Mouse (Mus musculus) lung, embryonic 16.5 days (tissue): ENCODE results near the gene Gm49395. TPM values are rescaled to one million over a fixed set of nuclear protein-coding genes. Genes with fewer than 3 reads are reported as not detected.

Experiments
- ATAC-seq: fragments of 200-750 bp; cut with Nextera tagmentation; 2 replicates; pipeline ENCODE4 v1.8.0; 2017; ENCODE audit warnings: low read depth, mild to moderate bottlenecking, moderate library complexity
- H3K27ac ChIP-seq: fragments of 300-500 bp; sonication (generic); 2 replicates; pipeline ENCODE4 v1.5.1; 2014; ENCODE audit warnings: mild to moderate bottlenecking, control low read depth, low read length
- H3K27me3 ChIP-seq: fragments of 300-500 bp; sonication (generic); 2 replicates; pipeline ENCODE4 v1.6.1; 2014; ENCODE audit warnings: low read depth, low read length, mixed read lengths; ENCODE audit not compliant: control insufficient read depth, insufficient read depth
- H3K36me3 ChIP-seq: fragments of 300-500 bp; sonication (generic); 2 replicates; pipeline ENCODE4 v1.6.1; 2014; ENCODE audit warnings: low read length; ENCODE audit not compliant: control insufficient read depth, insufficient read depth
- H3K4me1 ChIP-seq: fragments of 300-500 bp; sonication (generic); replicated peaks from 2 replicates; pipeline ENCODE4 v1.6.1; 2014; ENCODE audit warnings: low read length, mixed read lengths; ENCODE audit not compliant: control insufficient read depth, insufficient read depth
- H3K4me2 ChIP-seq: fragments of 300-500 bp; sonication (generic); 2 replicates; pipeline ENCODE4 v1.6.1; 2014; ENCODE audit warnings: low read depth, low read length, control low read depth
- H3K4me3 ChIP-seq: fragments of 300-500 bp; sonication (generic); 2 replicates; pipeline ENCODE4 v1.5.1; 2014; ENCODE audit warnings: mild to moderate bottlenecking, low read length, control low read depth
- H3K9ac ChIP-seq: fragments of 300-500 bp; sonication (generic); 2 replicates; pipeline ENCODE4 v1.6.1; 2014; ENCODE audit warnings: low read length, control low read depth
- H3K9me3 ChIP-seq: fragments of 300-500 bp; sonication (generic); 2 replicates; pipeline ENCODE4 v1.6.1; 2016; ENCODE audit warnings: low read length; ENCODE audit not compliant: control insufficient read depth
- WGBS: fragments of 180-500 bp; shearing (Covaris S2); extraction: QIAGEN DNeasy Blood & Tissue Kit; methylation state at CpG from one replicate; pipeline ENCODE4 v1.1.7; 2014; 5-methylcytosine and 5-hydroxymethylcytosine counted together
- polyA plus RNA-seq: library from polyadenylated mRNA; unstranded; fragments of >200 nt; fragmentation: Nextera tagmentation; extraction: Ambion mirVana; gene quantifications from 2 replicates; pipeline ENCODE4 v1.2.1, GENCODE M21; 2015

The Gm49395 gene
- polyA plus RNA-seq, 1 experiment from 2014 or later, result 7.6 TPM

DNA sequence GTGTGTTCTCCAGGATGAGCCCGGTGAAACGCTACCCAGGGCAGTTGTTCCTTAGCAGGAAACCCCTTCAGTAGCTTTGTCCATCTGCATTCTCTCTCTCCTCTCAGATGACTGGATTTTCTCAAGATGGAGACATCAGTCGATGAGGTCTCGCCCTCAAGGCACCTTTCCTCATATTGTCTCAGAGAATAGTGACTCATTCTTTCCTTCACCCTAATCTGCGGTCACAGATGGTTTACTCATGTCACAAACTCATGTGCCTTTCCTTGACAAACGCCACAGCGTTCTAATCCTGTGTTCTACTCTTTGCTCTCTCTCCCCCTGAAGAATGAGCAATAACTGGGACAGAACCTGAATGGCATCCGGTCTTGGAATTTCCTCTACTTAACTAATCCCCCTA lies 5.7 kb upstream of the Gm49395 start:
- no peak overlapping the region for H3K9ac ChIP-seq
- 83% methylated on average over 8 of the region's 8 CpGs for WGBS
- no peak for ATAC-seq
- no peaks in the 10 kb centered on the region for H3K27me3 ChIP-seq
- H3K4me1 ChIP-seq, result peaks cover 3% of the 10 kb centered on the region; the same call in 1 of the 2 replicates
- H3K36me3 ChIP-seq, result no peaks in the 10 kb centered on the region
- H3K9me3 ChIP-seq, result peaks cover 3% of the 10 kb centered on the region; the same call in 1 of the 2 replicates
- H3K27ac ChIP-seq, result no peak overlapping the region
- H3K4me2 ChIP-seq, result no peak overlapping the region
- no peak overlapping the region for H3K4me3 ChIP-seq

GRCm38 (mm10) chr13:115106183-115106582 lies 4.5 kb upstream of the Gm49395 start:
- no peak overlapping the region for H3K9ac ChIP-seq
- ATAC-seq, result no peak
- peaks cover 3% of the 10 kb centered on the region; the same call in 1 of the 2 replicates for H3K9me3 ChIP-seq
- H3K27me3 ChIP-seq, result no peaks in the 10 kb centered on the region
- H3K4me2 ChIP-seq, result no peak overlapping the region
- H3K4me1 ChIP-seq, result peaks cover 3% of the 10 kb centered on the region; the same call in 1 of the 2 replicates
- no peak overlapping the region for H3K27ac ChIP-seq
- H3K4me3 ChIP-seq, result no peak overlapping the region
- no peaks in the 10 kb centered on the region for H3K36me3 ChIP-seq
- 62% methylated on average over 10 of the region's 10 CpGs for WGBS

DNA sequence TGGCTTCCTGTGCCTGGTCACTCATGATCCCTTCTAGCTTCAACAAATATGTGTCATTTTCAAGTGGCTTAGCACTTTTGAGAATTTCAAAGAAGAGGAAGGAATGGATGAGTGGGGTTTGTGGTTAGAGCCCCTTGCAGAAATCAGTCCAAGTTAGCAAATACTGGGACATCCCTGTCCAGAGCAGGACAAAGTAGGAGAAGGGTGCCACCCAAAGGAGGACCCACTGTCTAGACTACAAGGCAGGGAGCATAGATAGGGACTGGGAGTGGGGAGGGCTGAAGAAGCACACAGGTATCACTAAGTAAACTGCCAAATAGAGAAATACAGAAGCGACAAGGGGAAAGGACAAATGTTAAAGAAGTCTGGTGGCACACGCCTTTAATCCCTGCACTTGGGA lies 1.0 kb upstream of the Gm49395 start:
- Histone ChIP-seq H3K27me3 (no peaks in the 10 kb centered on the region), H3K27ac (0 out of 2 replicates have a peak overlapping the region, but pooled peaks have one; percentile 25), H3K4me2 (0 out of 2 replicates have a peak overlapping the region, but pooled peaks have one; percentile 70), H3K9ac (no peak overlapping the region), H3K9me3 (peaks cover 3% of the 10 kb centered on the region; the same call in 1 of the 2 replicates), H3K4me3 (no peak overlapping the region), H3K36me3 (no peaks in the 10 kb centered on the region), H3K4me1 (peaks cover 6% of the 10 kb centered on the region; the same call in 1 of the 2 replicates)
- no peak for ATAC-seq
- 94% methylated on average over 2 of the region's 2 CpGs for WGBS

- peak overlapping the region; percentile 79 for H3K9ac ChIP-seq
- WGBS, result 29% methylated on average over 11 of the region's 11 CpGs
- H3K4me3 ChIP-seq, result peak overlapping the region; percentile 67
- no peaks in the 10 kb centered on the region for H3K36me3 ChIP-seq
- H3K4me2 ChIP-seq, result peak overlapping the region; percentile 70
- peaks cover 19% of the 10 kb centered on the region for H3K4me1 ChIP-seq
- H3K27me3 ChIP-seq, result no peaks in the 10 kb centered on the region
- no peak for ATAC-seq
- H3K27ac ChIP-seq, result peak overlapping the region; percentile 97
- peaks cover 3% of the 10 kb centered on the region; the same call in 1 of the 2 replicates for H3K9me3 ChIP-seq
These were observed 1.1 kb downstream of the Gm49395 start for GRCm38 (mm10) chr13:115100381-115101177.

- Histone ChIP-seq H3K4me2 (peak overlapping the region; percentile 70), H3K9me3 (peaks cover 3% of the 10 kb centered on the region; the same call in 1 of the 2 replicates), H3K27me3 (no peaks in the 10 kb centered on the region), H3K36me3 (no peaks in the 10 kb centered on the region), H3K27ac (no peak overlapping the region), H3K4me1 (peaks cover 21% of the 10 kb centered on the region), H3K9ac (no peak overlapping the region), H3K4me3 (peak overlapping the region; percentile 21; the same call in 1 of the 2 replicates)
- no peak for ATAC-seq
- WGBS, result 83% methylated on average over 9 of the region's 9 CpGs
These were observed 2.3 kb downstream of the Gm49395 start for GRCm38 (mm10) chr13:115099381-115099780.

DNA sequence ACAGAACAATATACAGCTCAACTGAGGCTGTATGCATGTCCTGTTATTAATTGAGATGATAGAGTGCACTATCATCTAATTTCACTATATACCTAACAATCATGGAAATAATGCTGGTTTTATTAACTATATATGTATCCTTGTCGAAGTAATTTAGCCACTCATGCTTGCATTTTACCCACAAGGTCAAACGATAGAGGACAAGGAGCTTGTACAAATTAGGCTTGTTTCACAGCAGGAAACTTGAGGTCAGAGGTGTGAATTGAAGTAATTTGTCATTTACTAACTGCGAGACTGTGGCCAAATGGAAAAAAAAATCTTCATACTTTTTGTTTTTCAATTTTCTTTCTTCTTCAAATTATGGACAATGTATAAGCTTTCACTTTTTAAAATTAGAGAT lies 3.5 kb downstream of the Gm49395 start:
- H3K4me2 ChIP-seq, result 0 out of 2 replicates have a peak overlapping the region, but pooled peaks have one; percentile 22
- no peak overlapping the region for H3K27ac ChIP-seq
- H3K4me3 ChIP-seq, result no peak overlapping the region
- H3K27me3 ChIP-seq, result no peaks in the 10 kb centered on the region
- no peak for ATAC-seq
- H3K4me1 ChIP-seq, result peaks cover 21% of the 10 kb centered on the region
- H3K9me3 ChIP-seq, result no peaks in the 10 kb centered on the region
- H3K9ac ChIP-seq, result no peak overlapping the region
- no peaks in the 10 kb centered on the region for H3K36me3 ChIP-seq
- 67% methylated on average over 3 of the region's 3 CpGs for WGBS

DNA sequence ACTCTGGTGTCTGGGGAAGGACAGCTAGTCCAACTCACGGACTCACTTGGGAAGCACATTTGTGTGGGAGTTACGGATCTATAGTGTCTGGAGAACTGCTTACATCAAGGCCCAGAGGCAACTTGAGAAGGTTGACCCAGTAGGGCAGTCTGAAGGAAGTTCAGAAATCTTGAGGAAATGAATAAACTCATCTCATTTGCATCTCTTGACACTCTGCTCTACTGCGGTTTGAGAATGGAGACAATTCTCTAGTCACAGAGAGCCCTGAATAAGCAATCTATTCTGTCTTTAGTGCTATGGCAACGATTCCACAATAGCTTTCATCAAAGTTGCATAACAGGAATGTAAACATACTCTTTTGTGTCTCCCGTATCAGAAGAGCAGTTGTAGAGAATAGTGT lies 4.8 kb downstream of the Gm49395 start:
- Histone ChIP-seq H3K4me1 (peaks cover 17% of the 10 kb centered on the region), H3K4me2 (0 out of 2 replicates have a peak overlapping the region, but pooled peaks have one; percentile 25), H3K27ac (0 out of 2 replicates have a peak overlapping the region, but pooled peaks have one; percentile 2), H3K27me3 (no peaks in the 10 kb centered on the region), H3K9ac (no peak overlapping the region), H3K9me3 (no peaks in the 10 kb centered on the region), H3K4me3 (no peak overlapping the region), H3K36me3 (no peaks in the 10 kb centered on the region)
- no peak for ATAC-seq
- WGBS, result 51% methylated on average over 5 of the region's 5 CpGs

GRCm38 (mm10) chr13:115096216-115096615 lies 5.5 kb downstream of the Gm49395 start:
- Histone ChIP-seq H3K9ac (0 out of 2 replicates have a peak overlapping the region, but pooled peaks have one; percentile 6), H3K4me2 (no peak overlapping the region), H3K9me3 (no peaks in the 10 kb centered on the region), H3K27me3 (no peaks in the 10 kb centered on the region), H3K4me1 (peaks cover 18% of the 10 kb centered on the region), H3K27ac (no peak overlapping the region), H3K4me3 (no peak overlapping the region), H3K36me3 (no peaks in the 10 kb centered on the region)
- WGBS, result 23% methylated on average over 2 of the region's 2 CpGs
- ATAC-seq, result no peak

DNA sequence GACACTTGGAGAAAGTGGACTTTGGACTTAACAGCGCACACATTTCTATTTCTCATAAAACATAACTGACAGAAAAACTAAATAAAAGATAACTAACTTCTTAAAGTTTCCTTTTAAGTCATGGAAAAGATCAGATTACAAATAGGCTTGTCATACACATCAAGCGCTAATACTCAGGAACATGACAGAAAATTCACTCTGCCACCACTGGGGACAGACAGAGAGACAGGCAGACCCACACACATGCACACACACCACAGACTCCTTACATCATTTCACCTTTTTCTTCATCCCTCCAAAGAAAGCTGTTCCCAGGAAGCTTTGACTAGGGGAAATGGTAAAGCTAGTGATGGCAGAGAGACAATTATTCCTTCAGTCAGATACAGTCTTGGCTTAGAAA lies 6.3 kb downstream of the Gm49395 start:
- H3K4me3 ChIP-seq, result no peak overlapping the region
- ATAC-seq, result no peak
- H3K9me3 ChIP-seq, result no peaks in the 10 kb centered on the region
- no peaks in the 10 kb centered on the region for H3K27me3 ChIP-seq
- H3K9ac ChIP-seq, result no peak overlapping the region
- no peak overlapping the region for H3K27ac ChIP-seq
- H3K4me1 ChIP-seq, result peaks cover 21% of the 10 kb centered on the region
- WGBS, result 62% methylated on average over 2 of the region's 2 CpGs
- H3K4me2 ChIP-seq, result no peak overlapping the region
- H3K36me3 ChIP-seq, result no peaks in the 10 kb centered on the region
